ENCODE assay signal across 16 mouse cellular contexts in the genomic region with DNA sequence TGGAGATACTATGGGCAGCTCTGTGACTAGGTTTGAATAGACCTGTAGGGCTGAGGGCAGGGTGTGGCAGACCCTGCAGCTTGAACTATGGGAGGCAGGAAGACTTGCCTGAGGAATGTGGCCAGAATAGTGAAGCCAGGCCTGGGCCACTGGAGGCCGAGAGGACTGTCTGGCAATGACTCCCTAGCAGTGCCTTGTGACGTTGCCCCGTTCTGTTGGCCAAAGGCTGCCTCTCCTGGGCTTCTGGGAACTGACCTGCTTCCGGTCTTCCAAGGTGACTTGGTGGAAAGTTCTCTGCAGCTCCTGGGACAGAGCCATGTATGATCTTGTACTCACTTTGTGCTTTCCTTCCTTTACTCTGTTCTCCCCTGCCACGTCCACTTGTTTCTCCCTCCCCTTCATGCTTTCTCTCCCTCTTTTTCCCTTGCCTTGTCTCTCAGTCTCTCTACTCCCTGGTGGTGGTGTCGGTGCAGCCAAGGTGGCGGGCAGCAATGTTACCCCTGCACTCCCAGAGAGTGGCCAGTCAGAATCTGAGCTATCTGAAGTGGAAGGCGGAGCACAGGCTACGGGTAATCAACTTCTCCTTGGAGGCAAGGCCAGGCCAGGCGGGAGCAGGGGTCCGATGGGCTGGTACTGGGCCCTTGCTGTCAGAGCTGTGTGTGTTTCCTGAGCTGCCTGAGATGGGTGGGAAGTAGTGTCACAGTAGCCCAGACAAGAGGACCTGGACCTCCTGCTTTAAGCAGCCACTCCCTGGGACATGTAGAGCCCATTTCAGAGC. TPM values are rescaled to one million over a fixed set of nuclear protein-coding genes. Genes with fewer than 3 reads are reported as not detected.
"Had no signal": no experiment of that assay in that cellular context is flagged by ENCODE, and none has a peak within 500 bp of the region (broad histone marks: within the 10 kb centered on the region; RNA-seq: fewer than 3 reads in every experiment).

No protein-coding gene starts in this region.

- H3K9ac ChIP-seq: liver, embryonic 13.5 days had no signal

- H3K9me3 ChIP-seq: liver, embryonic 13.5 days had no signal

- H3K27me3 ChIP-seq: liver, embryonic 13.5 days had no signal

- H3K4me2 ChIP-seq: liver, embryonic 13.5 days; midbrain, embryonic 11.5 days had no signal

- H3K4me3 ChIP-seq: layer of hippocampus, adult 2 months; left cerebral cortex, adult 2 months; liver, embryonic 13.5 days had no signal

- H3K27ac ChIP-seq: layer of hippocampus, adult 2 months; left cerebral cortex, adult 2 months; liver, embryonic 13.5 days had no signal

- DNase-seq: kidney, adult 9 months; kidney, postnatal 25 days; layer of hippocampus, adult 9-11 months; layer of hippocampus, postnatal 36 days; liver, embryonic 13.5 days; lung, adult 2 months; lung, postnatal 14 days; lung, postnatal 4 days; midbrain, embryonic 14.5 days; thymus, adult 18-20 months; thymus, postnatal 36 days had no signal

- H3K4me1 ChIP-seq: liver, embryonic 13.5 days had no signal

RNA-seq across cellular contexts. Expression of a gene that starts 14.3 kb away (rescaled TPM):
- total RNA-seq: megakaryocyte progenitor cell, adult 5-6 weeks; megakaryocyte-erythroid progenitor cell, adult 5-6 weeks had no signal
